Mouse (Mus musculus) heart, adult 2 months (tissue): ENCODE results near the gene Gje1. TPM values are rescaled to one million over a fixed set of nuclear protein-coding genes. Genes with fewer than 3 reads are reported as not detected.

Experiments used
- DNase-seq, 2 experiments: peaks; one replicate each; pipeline ENCODE4 v3.0.0; 2021
- H3K27ac ChIP-seq: fragments of 200-600 bp; 2 replicates; pipeline ENCODE4 v1.8.1; 2022
- H3K27me3 ChIP-seq: fragments of 200-500 bp; 2 replicates; pipeline ENCODE4 v1.6.1; 2012; ENCODE audit warnings: mild to moderate bottlenecking, low read length, inconsistent platforms, mixed read lengths; ENCODE audit not compliant: control insufficient read depth, insufficient read depth
- H3K36me3 ChIP-seq: fragments of 200-500 bp; 2 replicates; pipeline ENCODE4 v1.6.1; 2012; ENCODE audit warnings: low read length, inconsistent platforms; ENCODE audit not compliant: control insufficient read depth, insufficient read depth
- H3K4me1 ChIP-seq: fragments of 200-500 bp; 2 replicates; pipeline ENCODE4 v1.6.1; 2011; ENCODE audit warnings: low read length; ENCODE audit not compliant: control insufficient read depth, insufficient read depth
- H3K4me3 ChIP-seq: fragments of 200-600 bp; 2 replicates; pipeline ENCODE4 v1.8.1; 2022
- H3K79me2 ChIP-seq: fragments of 200-500 bp; replicated peaks from 2 replicates; pipeline ENCODE4 v1.6.1; 2012; ENCODE audit warnings: mild to moderate bottlenecking, inconsistent platforms, low read length, moderate library complexity, mixed read lengths; ENCODE audit not compliant: control insufficient read depth, insufficient read depth
- H3K9ac ChIP-seq: fragments of 200-500 bp; 2 replicates; pipeline ENCODE4 v1.6.1; 2012; ENCODE audit warnings: low read depth, mild to moderate bottlenecking, control low read depth, inconsistent platforms, low read length, mixed read lengths
- CTCF ChIP-seq: fragments of 200-600 bp; IDR thresholded peaks from 2 replicates; pipeline ENCODE4 v1.8.1; 2022; ENCODE audit warnings: antibody characterized with exemption, mild to moderate bottlenecking, moderate library complexity
- EP300 ChIP-seq: fragments of 200-500 bp; IDR thresholded peaks from 2 replicates; pipeline ENCODE4 v1.6.1; 2011; ENCODE audit warnings: low read depth, low read length, control low read depth; ENCODE audit not compliant: insufficient read depth
- POLR2A ChIP-seq: fragments of 200-500 bp; IDR thresholded peaks from 2 replicates; pipeline ENCODE4 v1.6.1; 2011; ENCODE audit warnings: mild to moderate bottlenecking, low read depth, low read length, control low read depth; ENCODE audit not compliant: insufficient read depth
- WGBS: fragments of 180-500 bp; shearing (Covaris S2); methylation state at CpG from one replicate; pipeline ENCODE4 v1.1.7; 2018; 5-methylcytosine and 5-hydroxymethylcytosine counted together
- intact Hi-C: fragments of 180-260 bp; cut with DNase I; formaldehyde crosslinking; loops from one replicate; pipeline ENCODE4 v1.15.1; 2025
- polyA plus RNA-seq: library from polyadenylated mRNA; depleted of rRNA; stranded (reverse); fragments of >200 nt; gene quantifications from 2 replicates; pipeline ENCODE4 v1.2.3, GENCODE M21; 2012; rRNA removed
- total RNA-seq, 2 experiments: library from RNA; stranded (reverse); gene quantifications; 2 replicates each; pipeline ENCODE4 v1.2.3; 2021

The Gje1 gene
- total and polyA plus RNA-seq, 3 experiments: not detected

DNA sequence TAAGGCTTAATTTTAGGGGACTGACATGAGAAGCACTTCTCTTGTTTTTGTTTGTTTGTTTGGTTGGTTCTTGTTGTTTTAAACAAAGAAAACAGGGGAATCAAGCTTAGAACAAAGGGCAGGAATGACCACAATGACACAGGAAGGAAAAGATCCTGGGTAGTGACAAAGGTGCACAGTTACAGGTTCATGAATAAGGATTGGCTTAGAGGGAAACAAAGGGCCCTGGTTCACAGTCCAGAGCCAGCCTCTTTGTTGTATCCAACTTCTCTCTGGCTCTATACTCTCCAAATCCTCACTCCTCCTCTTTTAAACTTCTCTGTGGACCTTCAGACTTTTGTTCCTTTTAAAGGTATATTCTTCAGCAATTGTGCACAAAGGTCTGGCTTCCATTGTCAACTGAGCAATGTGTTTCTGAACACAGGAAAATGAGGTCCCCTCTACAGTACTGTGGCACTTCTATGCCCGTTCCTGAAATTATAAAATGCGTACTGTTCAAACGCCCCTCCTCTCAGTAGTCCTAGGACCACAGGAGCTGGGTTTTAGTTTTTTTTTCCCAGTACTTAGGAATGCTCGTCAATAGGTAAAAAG is 14.1 kb downstream of the Gje1 start:
- H3K4me3 ChIP-seq: peak overlapping the region; percentile 99; the same call in 1 of the 2 replicates
- intact Hi-C loops: loop anchor here (2.0 kb wide), 1 partner anchor 253 kb away; no protein-coding TSS in a partner anchor
- H3K36me3 ChIP-seq: peaks cover 4% of the 10 kb centered on the region
- no peak overlapping the region for H3K27ac ChIP-seq
- no peak for DNase-seq
- TF ChIP-seq CTCF (no peak), POLR2A (no peak), EP300 (no peak)
- WGBS: 48% methylated on average over 4 of the region's 4 CpGs
- no peak overlapping the region for H3K9ac ChIP-seq
- no peaks in the 10 kb centered on the region; the same call in 1 of the 2 replicates for H3K4me1 ChIP-seq
- H3K79me2 ChIP-seq: peaks cover 8% of the 10 kb centered on the region
- H3K27me3 ChIP-seq: no peaks in the 10 kb centered on the region

- TF ChIP-seq CTCF (no peak), POLR2A (no peak), EP300 (no peak)
- no peak overlapping the region for H3K9ac ChIP-seq
- no peaks in the 10 kb centered on the region; the same call in 1 of the 2 replicates for H3K4me1 ChIP-seq
- no peak for DNase-seq
- intact Hi-C loops: no loop called here
- H3K36me3 ChIP-seq: peaks cover 4% of the 10 kb centered on the region
- H3K27ac ChIP-seq: no peak overlapping the region
- H3K27me3 ChIP-seq: no peaks in the 10 kb centered on the region
- WGBS: 79% methylated on average over 1 of the region's 1 CpGs
- H3K4me3 ChIP-seq: no peak overlapping the region
- peaks cover 8% of the 10 kb centered on the region for H3K79me2 ChIP-seq
These were observed 14.8 kb downstream of the Gje1 start for GRCm38 (mm10) chr10:14703239-14703638.

GRCm38 (mm10) chr10:14690349-14690748 is 27.7 kb downstream of the Gje1 start:
- no peak for DNase-seq
- H3K4me1 ChIP-seq: peaks cover 3% of the 10 kb centered on the region
- intact Hi-C loops: no loop called here
- H3K9ac ChIP-seq: no peak overlapping the region
- H3K27me3 ChIP-seq: no peaks in the 10 kb centered on the region
- H3K79me2 ChIP-seq: peaks cover 3% of the 10 kb centered on the region
- peaks cover 4% of the 10 kb centered on the region; the same call in 1 of the 2 replicates for H3K36me3 ChIP-seq
- H3K4me3 ChIP-seq: no peak overlapping the region
- H3K27ac ChIP-seq: no peak overlapping the region
- no peak for TF ChIP-seq CTCF
- WGBS: 68% methylated on average over 3 of the region's 3 CpGs

DNA sequence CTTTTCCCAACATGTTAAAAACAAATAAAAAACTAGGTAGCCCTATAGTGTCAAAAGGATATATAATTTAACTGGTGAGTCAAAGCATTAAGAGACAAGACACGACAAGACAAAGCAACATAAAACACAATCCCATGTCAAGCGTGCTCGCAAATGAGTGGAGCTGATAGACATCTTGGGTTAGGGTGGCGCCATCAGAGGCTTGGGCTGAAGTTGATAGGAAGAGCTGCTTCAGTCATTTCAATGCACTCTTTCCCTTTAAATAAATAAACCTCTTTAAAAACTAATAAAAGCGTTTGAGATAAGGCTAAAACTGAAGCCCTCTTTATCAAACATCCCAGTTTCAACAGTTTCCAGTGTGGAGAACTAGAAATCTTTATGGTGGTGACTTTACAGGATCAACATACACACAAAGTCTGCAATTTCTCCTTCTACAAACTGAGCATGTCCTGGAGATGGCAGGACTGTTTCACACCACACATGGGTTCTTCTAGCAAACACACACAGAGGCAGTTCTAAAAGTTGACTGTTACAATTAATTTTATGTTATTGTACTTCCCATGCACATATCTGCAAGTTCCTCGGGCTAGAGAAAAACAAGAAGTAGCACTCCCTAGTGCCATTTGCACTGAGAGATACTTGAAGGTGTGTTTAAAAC is 29.1 kb downstream of the Gje1 start:
- TF ChIP-seq CTCF (no peak), POLR2A (no peak), EP300 (no peak)
- 78% methylated on average over 6 of the region's 6 CpGs for WGBS
- intact Hi-C loops: no loop called here

GRCm38 (mm10) chr10:14685663-14686062 is 32.4 kb downstream of the Gje1 start:
- intact Hi-C loops: no loop called here
- Histone ChIP-seq H3K4me3 (no peak overlapping the region), H3K36me3 (no peaks in the 10 kb centered on the region; the same call in 1 of the 2 replicates), H3K27ac (no peak overlapping the region), H3K27me3 (no peaks in the 10 kb centered on the region), H3K4me1 (peaks cover 3% of the 10 kb centered on the region), H3K79me2 (0 out of 2 replicates have a peak, but pooled peaks cover 1% of the 10 kb centered on the region), H3K9ac (no peak overlapping the region)
- WGBS: 96% methylated on average over 1 of the region's 1 CpGs
- no peak for DNase-seq
- TF ChIP-seq CTCF (peak; percentile 31), EP300 (no peak)

More for the DNA sequence above, 29.1 kb downstream of the Gje1 start:
- Histone ChIP-seq H3K9ac (no peak overlapping the region), H3K27ac (no peak overlapping the region), H3K4me1 (peaks cover 3% of the 10 kb centered on the region), H3K79me2 (peaks cover 1% of the 10 kb centered on the region), H3K27me3 (no peaks in the 10 kb centered on the region), H3K36me3 (peaks cover 4% of the 10 kb centered on the region; the same call in 1 of the 2 replicates), H3K4me3 (no peak overlapping the region)
- DNase-seq: no peak

GRCm38 (mm10) chr10:14666147-14666546 is 51.9 kb downstream of the Gje1 start:
- peaks cover 13% of the 10 kb centered on the region for H3K36me3 ChIP-seq
- no peak overlapping the region for H3K27ac ChIP-seq
- WGBS: 56% methylated on average over 2 of the region's 2 CpGs
- no peak overlapping the region for H3K4me3 ChIP-seq
- H3K27me3 ChIP-seq: no peaks in the 10 kb centered on the region
- H3K9ac ChIP-seq: no peak overlapping the region
- peaks cover 2% of the 10 kb centered on the region; the same call in 1 of the 2 replicates for H3K4me1 ChIP-seq
- no peaks in the 10 kb centered on the region for H3K79me2 ChIP-seq
- DNase-seq: no peak
- intact Hi-C loops: no loop called here
- TF ChIP-seq CTCF (no peak), EP300 (no peak), POLR2A (no peak)

Other genes with a start within 250 kb of the Gje1 start
- 1 to 10 TPM; 2.5 to 2.7 TPM for gene Adgrg6, start 172.6 kb downstream of the Gje1 start, total RNA-seq
- gene Adgrg6, start 172.6 kb downstream of the Gje1 start, polyA plus RNA-seq: 0.84 and 1.4 TPM in 2 replicates
- 10 to 100 TPM; 29.6 to 33.7 TPM for gene Vta1, start 12.7 kb downstream of the Gje1 start, total RNA-seq
- 42.2 and 51.9 TPM in 2 replicates for gene Vta1, start 12.7 kb downstream of the Gje1 start, polyA plus RNA-seq
- gene Nmbr, start 12.6 kb downstream of the Gje1 start, total RNA-seq: under 1 TPM in 1 of 2 experiments, not detected in 1; 0.30 TPM
- gene Nmbr, start 12.6 kb downstream of the Gje1 start, polyA plus RNA-seq: 0.44 and 0.55 TPM in 2 replicates